Mouse (Mus musculus) heart, adult 2 months (tissue): ENCODE data around the gene Mex3b.

Experiments
- CTCF ChIP-seq: fragments of 200-600 bp; IDR thresholded peaks from 2 replicates; pipeline ENCODE4 v1.8.1; 2022; ENCODE audit warnings: antibody characterized with exemption, mild to moderate bottlenecking, moderate library complexity
- POLR2A ChIP-seq: fragments of 200-500 bp; IDR thresholded peaks from 2 replicates; pipeline ENCODE4 v1.6.1; 2011; ENCODE audit warnings: mild to moderate bottlenecking, low read depth, low read length, control low read depth; ENCODE audit not compliant: insufficient read depth

DNA sequence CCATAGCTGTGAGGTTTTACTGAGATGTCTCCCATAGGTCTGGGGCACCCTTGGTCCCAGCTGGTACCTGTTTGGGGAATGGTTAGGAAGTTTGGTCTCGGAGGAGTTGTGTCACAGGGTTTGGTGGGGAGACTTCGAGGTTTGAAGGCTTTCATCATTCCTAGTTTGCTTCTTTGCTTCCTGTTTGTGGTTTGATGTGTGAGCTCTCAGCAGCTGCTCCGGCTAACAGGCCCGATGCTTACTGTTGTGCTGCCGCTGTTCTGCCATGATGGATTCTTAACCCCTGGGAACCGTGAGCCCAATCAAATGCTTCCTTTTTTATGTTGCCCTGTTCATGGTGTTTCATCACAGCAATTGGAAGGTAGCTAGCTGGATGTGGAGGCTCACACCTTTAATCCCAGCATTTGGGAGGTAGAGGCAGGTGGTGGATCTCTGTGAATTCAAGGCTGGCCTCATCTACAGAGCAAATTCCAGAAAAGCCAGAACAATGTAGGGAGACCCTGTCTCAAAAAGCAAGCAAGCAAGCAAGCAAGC lies 23.3 kb downstream of the Mex3b start:
- TF ChIP-seq CTCF, result no peak
- no peak for TF ChIP-seq POLR2A
